Mouse (Mus musculus) left cerebral cortex, postnatal 25 days (tissue): ENCODE data around the gene Pck1. TPM values are rescaled to one million over a fixed set of nuclear protein-coding genes. Genes with fewer than 3 reads are reported as not detected.
"Not testable (repeated sequence)": the region's sequence is repeated elsewhere in the genome, so short reads cannot be mapped to it uniquely, and the experiment has no call there.

Source experiments
- DNase-seq, 2 experiments: peaks; one replicate each; pipeline ENCODE4 v3.0.0; 2022; ENCODE audit warnings: low spot score in 2 of 2, mixed read lengths in 1 of 2
- intact Hi-C: fragments of 180-260 bp; cut with DNase I; formaldehyde crosslinking; loops from one replicate; pipeline ENCODE4 v1.15.1; 2025
- total RNA-seq, 2 experiments: library from RNA; stranded (reverse); gene quantifications; 2 replicates each; pipeline ENCODE4 v1.2.3; 2021

The Pck1 gene
- total RNA-seq = not detected

DNA sequence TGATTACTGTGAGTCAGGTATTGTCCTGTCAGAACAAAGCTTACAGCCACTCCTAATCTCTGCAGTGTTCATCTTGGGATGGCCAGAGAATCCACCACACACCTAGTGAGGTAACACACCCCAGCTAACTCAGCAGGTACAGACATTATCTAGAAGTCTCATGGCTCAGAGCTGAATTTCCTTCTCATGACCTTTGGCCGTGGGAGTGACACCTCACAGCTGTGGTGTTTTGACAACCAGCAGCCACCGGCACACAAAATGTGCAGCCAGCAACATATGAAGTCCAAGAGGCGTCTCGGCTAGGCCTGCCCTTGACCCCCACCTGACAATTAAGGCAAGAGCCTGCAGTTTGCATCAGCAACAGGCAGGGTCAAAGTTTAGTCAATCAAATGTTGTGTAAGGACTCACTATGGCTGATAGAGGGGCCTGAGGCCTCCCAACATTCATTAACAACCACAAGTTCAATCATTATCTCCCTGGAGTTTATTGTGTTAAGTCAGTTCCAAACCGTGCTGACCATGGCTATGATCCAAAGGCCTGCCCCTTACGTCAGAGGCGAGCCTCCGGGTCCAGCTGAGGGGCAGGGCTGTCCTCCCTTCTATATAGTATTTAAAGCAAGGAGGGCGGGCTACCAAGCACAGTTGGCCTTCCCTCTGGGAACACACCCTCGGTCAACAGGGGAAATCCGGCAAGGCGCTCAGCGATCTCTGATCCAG, at the start of gene Pck1:
Gene Pck1 (plus strand): TSS at position 613 of the 716 bp plus-strand sequence.
- no peak for DNase-seq

DNA sequence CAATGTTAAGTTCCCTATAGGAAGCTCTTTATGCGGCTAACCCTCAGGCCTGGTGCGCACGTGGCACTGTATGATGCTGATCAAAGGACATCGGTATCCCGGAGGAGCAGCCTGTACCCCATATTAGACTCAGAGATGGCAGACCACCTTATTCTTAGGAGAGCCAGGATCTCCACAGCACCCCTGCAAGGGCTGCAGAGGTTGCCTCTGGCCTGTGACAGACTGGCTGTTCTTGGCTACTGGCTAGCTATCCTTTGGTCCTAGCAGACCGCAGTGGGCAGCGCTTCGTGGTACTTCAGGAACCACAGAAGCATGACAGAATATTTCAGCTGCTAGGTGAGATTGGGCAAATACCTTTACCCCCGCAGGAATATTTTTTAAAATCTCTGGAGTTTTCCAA, 46.4 kb upstream of the Pck1 start:
- intact Hi-C loops = no loop called here

More for the DNA sequence above, at the start of gene Pck1:
- intact Hi-C loops = no loop called here

DNA sequence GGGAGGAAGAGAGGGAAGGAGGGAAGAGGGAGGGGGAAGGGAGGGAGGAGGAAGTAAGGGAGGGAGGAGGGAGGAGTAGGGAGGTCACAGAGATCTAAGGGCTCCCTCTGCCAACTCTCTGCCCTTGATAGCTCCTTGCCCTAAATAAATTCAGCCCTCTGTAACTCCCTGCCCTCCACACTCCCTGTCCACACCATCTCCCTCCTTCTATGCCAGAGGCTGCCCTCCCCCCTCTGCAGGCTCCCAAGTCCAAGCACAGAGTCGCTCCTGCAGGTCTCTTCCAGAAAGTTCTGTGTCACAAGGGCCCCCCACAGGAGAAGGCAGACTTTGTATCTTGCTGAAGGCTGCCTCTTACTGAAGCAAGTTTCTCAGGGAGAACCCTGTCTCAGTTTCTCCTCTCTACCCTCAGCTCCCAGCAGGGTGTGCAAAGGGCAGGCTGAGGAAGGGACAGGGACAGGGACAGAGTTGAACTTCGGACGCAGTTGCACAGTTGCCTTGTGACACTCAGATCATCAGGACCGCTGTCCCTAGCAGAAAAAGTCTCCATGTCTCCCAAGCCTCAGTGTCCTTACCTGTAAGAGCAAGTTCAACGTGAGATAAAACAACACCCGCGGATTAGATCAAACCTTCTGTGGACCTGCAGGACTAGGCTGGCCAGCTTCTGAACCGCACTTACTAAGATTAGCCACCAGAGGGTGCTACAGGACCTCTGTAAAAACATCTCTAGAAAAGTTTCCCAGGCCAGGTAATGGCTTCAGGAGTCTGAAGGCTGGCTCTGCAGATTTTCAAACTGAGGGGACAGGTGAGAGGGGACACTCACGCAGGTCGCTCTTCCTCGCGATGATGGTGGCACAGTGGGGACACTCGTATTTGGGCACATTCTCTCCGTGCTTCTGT, 45.7 kb upstream of the Pck1 start:
- intact Hi-C loops = loop anchor here (1.0 kb wide), 2 partner anchors 77 to 455 kb away; no protein-coding TSS in a partner anchor
- DNase-seq = peak; percentile 71 to 80

More for the DNA sequence above, 46.4 kb upstream of the Pck1 start:
- DNase-seq = no peak

DNA sequence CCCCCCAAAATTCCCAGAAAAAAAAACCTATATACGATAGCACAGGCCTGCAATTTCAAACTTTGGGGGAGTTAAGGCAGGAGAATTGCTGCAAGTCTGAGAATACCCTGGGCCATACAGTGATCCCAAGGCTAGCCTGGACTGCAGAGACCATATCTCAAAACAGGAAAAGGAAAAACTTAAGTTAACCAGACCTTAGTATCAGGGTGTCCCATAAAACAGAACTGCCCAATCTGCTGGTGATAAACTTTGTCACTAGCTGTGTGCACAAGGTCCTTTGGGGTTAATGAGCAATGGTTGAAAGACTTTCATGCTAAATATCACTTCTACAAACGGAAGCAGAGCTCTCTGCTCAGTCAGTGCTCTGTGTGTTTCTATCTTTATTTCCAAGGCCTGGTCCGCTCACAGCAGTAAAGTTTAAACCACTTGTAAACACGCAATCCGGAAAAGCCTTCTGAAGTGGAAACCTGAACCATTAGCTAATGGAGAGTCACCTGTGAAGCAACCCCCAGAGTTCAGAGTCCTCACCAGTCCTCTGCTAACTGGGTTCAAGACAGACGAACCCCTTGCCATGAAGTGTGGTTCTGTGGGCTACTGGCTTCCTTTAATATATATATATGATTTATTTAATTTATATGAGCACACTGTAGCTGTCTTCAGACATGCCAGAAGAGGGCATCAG, 44.2 kb upstream of the Pck1 start:
- intact Hi-C loops = no loop called here
- DNase-seq = no peak

DNA sequence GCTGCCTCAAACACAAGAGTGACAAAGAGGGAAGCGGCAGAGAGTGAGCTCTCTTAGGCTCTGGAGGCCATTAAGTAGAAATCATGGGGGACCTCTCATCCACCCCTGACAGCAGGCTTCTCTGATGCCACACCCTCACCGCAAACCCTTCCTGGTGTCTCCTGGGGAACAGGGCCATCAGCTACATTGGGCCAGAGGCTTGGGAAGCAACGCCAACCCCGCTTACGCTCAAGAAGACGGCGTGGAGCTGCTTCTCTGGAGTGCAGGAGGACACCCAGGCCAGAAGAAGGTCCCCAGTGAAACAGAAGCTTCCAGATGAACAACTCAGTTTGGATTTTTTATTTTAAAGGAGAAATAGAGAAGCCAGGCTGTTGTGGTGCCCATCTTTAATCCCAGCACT, 43.3 kb upstream of the Pck1 start:
- no peak for DNase-seq
- intact Hi-C loops = no loop called here

DNA sequence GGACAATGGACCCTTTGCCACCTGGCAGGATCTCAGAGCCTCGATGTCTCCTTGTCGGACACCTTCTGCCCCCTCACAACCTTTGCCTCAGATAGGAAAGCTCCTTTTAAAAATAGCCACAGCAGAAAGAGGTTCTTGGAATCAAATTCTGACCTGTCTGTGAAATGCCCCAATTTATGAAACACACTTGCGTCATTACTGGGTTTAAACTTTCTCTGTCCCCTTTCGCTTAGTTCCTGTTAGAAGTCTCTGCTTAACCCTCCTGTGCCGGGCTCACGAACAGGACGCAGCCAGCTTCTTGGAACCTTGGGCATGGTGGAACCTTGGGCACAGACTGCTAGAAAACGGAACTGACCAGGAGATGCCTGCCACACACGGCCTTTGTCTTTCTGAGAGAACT, 42.3 kb upstream of the Pck1 start:
- intact Hi-C loops = no loop called here
- no peak for DNase-seq

DNA sequence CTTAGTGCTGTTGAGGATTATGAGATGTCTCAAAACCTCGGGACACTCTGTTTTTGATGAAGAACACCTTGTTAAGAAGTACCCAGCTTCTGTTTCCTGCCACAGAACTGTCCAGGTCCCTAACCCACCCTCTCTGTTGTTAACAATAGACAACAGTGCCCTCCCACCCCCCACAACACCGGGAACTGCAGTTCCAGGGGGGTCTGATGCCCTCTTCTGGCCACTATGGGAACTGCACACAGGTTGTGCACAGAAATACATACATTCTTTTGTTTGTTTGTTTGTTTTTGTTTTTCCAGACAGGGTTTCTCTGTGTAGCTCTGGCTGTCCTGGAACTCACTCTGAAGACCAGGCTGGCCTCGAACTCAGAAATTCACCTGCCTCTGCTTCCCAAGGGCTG, 39.1 kb upstream of the Pck1 start:
- intact Hi-C loops, DNase-seq: not testable (repeated sequence)

DNA sequence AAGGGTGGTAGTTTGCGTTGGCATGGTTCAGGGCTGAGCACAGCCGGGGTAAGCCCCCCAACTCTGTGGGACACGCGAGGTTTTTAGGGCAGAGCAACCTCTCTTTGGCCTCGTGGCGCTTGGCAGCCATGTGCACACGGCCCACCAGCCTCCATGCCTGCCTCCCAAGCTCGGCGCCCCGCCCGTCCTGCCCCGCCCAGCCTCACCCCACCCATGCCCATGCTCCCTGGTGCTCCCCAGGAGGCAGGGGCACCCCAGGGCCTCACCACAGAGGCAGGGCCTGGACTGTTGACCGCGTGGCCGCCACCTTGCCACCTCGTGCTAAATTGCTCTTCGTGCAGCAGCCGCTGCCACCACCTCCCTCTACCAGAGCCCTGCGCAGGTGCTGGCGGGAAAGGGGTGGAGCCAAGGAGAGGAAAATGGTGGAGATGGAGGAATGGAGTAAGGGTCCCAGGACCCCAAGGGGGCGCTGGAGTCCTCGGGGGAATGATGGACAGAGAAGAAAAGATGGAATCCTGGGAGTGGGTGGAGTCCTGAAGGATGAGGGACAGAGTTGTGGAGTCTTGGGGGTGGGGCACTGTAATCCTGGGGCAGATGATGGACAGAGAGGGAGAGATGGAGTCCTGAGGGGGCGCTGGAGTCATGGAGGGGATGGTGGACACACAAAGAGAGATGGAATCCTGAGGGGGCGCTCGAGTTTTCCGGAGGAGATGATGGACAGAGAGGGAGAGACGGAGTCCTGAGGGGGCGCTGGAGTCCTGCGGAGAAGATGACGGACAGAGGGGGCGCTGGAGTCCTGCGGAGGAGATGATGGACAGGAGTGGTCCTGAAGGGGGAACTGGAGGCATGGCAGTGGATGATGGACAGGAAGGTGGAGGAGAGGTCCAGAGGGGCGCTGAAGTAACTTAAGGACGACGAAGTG, 33.6 kb upstream of the Pck1 start, which contains the start of gene Ctcfl:
Gene Ctcfl (minus strand): TSS at position 503 of the 922 bp plus-strand sequence.
- intact Hi-C loops = no loop called here
- no peak for DNase-seq

DNA sequence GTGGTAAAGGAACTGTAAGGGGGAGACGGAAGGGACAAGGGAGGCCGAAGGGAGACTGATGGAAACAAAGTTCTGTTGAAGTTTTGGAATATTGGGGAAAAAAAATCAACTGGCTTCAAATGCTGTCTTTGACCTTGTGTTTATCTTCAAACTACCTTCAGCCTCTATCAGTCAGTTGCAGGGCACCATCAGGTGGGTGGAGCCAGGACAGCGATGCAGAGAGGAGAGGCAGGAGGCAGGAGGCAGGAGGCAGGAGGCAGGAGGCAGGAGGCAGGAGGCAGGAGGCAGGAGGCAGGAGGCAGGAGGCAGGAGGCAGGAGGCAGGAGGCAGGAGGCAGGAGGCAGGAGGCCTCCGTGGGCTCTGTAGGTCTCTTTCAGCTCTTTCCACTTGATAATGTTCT, 32.7 kb upstream of the Pck1 start:
- intact Hi-C loops = not testable (repeated sequence)

DNA sequence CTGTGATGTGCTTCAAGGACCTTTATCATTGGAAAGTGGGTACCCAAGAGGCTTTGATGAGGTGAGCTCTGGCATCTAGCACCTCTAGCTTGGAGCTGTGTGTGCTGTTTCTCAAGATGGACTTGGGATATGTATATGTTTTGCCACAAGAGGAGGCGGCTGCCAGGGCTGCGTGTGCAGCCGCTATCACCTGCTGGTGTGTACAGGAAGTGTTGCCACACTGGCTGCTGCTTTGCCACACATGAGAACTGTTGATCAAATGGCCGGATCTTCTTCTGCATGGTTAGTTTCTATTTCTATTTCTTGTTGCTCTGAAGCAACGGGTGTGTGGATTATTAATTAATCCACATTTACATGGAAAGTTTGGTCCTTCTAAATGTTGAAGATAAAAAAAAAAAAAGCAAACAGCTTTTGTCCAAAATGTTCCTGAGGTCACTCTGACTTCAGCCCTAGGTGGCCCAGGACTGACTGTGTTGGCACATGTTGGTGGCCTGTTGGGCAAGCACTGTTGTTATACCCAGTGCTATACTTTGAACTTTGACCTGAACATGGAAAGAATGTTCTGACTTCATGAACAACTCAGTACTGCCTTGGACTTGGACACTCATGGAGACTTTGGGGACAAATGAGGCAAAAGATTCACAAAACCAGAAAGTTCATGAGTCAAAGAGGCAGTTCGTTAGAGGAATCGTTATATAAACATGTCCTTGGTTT, 28.7 kb upstream of the Pck1 start:
- DNase-seq = no peak
- intact Hi-C loops = no loop called here

More for the DNA sequence above, 32.7 kb upstream of the Pck1 start:
- not testable (repeated sequence) for DNase-seq

DNA sequence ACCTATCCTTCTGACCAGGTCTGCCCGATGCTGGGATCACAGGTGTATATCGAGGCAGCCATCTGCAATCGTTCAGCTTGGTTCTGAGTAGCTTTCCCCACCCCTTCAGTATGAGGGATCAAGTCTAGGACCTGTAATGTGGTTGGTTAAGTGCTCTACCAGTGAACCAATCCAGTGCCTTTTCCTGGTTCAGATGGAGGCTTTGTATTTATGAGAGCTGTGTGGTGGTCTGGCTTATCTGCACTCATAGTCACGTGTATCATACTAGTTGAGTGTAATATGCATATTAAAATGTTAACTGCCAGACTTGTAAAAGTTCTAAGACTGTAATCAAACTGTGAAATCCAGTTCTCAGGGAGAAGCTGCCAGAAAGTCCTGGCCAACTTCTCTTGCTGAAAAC, 26.5 kb upstream of the Pck1 start:
- intact Hi-C loops = no loop called here
- DNase-seq = no peak

DNA sequence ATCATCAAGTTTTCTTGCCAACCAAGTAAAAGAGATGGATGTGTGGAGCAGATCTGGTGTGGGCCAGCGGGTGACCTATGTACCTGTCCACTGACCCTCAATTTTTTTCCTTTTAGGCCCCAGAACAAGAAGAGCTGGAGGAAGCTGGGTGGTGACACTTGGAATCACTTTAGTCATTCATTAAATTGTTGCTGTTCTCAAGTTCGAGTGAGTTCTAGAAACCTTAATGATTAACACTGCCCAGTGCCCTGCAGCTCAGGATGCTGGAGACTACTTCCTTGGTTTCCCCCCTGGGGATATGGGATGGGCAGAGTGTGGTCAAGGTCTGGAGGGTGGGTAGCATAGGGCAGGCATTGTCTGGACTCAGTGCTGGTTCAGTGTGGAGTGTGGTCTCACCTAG, 23.7 kb upstream of the Pck1 start:
- no peak for DNase-seq
- intact Hi-C loops = no loop called here

DNA sequence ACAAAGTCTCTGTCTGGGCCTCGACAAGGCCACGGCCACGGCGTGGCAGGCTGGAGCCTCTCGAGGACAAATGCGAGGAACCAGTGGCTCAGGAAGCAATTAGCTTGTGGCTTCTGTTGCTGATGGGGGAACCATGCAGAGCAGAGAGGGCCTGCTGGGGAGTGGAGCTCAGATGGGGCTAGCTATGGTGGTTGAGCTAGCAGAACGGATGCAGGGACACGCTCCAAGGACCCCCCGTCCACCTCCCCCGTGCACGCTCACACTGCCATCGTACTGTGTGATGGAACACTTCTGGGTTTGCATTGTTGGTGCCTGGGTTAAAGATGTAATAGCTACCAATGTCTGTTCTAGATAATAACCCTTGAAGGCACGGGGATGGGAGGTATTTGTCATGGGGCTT, 20.6 kb upstream of the Pck1 start:
- intact Hi-C loops = no loop called here
- no peak for DNase-seq

DNA sequence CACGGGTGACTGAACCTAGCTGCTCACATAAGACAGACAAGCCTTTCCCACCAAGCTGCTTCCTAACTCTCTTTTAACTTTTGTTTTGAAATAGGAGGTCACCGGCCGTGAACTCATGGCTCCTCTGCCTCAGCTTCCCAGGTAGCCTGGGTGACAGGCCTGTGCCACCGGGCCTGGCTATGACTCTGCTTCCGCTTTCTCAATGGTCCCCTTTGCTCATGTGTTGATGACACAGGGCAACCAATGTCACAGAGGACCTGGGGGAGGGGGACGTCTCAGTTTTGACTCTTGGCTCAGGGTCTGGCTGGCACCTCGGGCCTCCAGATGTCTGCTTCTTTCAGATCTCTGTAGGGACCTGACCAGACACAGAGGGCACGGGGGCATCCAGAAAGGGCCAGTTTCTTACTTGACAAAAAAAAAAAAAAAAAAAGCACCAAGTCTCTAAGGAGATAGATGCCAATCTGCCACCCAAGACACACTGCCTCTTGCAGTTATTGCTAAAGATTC, 20.0 kb upstream of the Pck1 start:
- intact Hi-C loops = no loop called here

DNA sequence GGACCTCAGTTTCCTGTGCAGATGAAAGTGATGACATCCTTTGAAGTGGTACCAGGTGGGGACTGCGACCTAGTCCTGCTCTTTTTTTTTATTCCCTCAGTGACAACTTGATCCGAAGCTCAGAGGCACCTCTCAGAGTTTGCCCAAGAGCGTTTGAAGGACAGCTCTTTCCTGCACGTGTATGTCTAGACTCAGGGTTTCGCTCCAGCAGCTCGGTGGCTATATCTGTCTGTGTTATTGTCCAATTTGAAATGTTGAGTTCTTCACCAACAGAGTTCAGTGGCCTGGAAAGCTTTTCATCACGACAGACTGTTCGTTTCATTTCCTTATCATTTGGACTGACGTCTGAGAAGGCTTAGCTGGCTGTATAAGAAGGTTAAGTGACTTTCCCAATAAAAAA, 18.2 kb upstream of the Pck1 start:
- intact Hi-C loops = no loop called here
- no peak for DNase-seq

More for the DNA sequence above, 20.0 kb upstream of the Pck1 start:
- no peak for DNase-seq

DNA sequence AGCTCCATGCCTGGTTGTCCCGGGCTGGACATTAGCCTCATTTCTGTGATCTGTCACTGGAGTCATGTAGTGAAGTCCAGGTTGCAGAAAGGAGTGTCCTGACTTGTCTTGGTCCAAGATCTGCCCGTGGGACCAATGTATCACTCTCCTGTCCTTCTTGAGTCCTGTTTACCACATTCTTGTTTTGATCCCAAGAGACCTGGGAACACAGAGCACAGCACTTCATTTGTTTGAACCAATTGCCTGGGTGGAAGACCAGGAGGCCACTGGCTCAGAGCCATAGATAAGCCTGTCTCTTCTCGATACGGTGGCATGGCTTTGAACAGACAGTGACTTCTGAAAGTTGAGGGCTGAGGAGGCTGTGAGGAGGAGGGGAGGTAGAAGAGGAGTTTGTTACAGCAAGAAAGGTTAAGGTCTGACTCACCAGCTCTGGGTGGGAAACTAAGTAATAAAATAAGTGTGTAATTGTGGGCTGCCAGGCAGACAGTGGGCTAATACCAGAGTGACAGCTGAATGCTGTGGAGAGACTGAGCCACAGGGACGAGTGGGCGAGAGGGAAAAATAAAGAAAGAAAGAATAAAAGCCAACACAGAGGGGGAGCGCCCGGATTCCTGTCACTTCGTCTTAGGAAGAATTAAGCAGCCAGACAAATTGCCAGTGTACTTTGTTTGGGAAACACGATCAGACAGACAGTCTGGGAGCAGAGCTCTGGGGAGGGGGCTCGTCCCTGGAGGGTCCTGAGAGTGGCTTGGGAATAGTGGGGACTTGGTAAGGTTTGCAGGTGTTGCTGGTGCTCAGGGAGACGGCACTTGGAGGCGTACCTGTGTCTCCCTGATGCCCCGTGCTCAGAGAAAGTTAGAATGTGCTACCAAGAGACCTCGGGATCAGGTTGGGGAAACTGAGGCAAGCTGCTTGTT, 14.3 kb upstream of the Pck1 start:
- DNase-seq = peak; percentile 12 to 40
- intact Hi-C loops = no loop called here

DNA sequence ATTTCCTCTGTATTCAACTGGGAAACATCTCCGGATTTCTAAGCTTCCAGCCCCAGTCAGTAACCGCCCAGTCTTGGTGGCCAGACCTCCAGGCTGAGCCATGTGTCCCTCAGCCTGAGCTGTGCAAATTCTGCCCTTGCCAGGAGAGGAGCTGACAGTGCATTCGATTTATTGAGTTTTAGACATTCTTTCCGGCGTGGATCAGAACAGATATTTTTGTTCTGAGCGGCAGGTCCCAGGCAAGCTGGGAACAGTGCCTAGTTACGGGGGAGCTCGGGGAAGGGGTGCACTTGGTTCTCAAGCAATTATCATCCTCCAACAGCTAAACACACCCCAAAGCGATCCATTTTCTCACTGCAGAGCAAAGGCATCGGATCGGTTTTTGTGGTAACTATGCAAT, 9.2 kb upstream of the Pck1 start:
- intact Hi-C loops = no loop called here

More for the DNA sequence above, 9.2 kb upstream of the Pck1 start:
- DNase-seq = peak; percentile 22 to 29
